Mouse (Mus musculus): ENCODE results near the gene Plppr3. TPM values are rescaled to one million over a fixed set of nuclear protein-coding genes. Genes with fewer than 3 reads are reported as not detected.
A peak's percentile ranks its signal among the peaks of the same experiment; 100 is the strongest.

Gene Plppr3
- not detected for total RNA-seq (2021)
- long read RNA-seq, experiment 1, partial matches to known transcripts: 0 of 1 reads
- long read RNA-seq, experiment 1, other reads (novel, unspliced or antisense): 1 of 1 reads
- long read RNA-seq, experiment 2, partial matches to known transcripts: 0 of 1 reads
- long read RNA-seq, experiment 2, other reads (novel, unspliced or antisense): 1 of 1 reads

DNA sequence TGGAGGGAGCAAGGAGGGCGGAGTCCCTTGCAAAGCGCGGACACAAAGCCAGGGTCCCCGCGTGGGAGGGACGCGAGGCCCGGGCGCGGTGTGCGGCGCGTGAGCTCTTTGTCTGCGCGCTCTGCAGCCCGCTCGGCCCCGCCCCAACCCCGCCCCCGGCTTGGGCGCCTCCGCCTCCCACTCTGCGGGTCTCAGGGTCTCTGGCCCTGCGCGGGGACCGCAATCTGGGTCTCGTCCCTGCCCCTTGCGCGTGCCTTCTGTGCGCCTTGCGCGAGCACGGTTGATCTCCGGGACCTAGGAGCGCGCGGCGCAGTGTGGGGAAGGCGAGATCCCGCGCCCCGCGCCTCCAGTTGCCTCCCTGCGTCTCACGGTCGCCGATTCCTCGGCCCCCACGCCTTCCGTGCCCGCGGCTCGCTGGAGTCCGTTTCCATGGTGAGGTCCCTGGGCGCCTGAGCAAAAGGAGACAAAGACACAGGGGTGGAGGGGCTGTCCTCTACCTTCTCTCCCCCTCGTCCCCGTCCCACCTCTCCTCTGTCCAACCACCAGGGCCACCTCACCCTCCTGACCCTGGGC is at the start of gene Plppr3, which contains the start of gene Prtn3:
Plppr3 (minus strand) TSS at position 345 of the 573 bp plus-strand sequence.
Prtn3 (plus strand) TSS at position 187 of the 573 bp plus-strand sequence.
- no peak for DNase-seq
- intact Hi-C loops (cut with DNase I): no loop called here

DNA sequence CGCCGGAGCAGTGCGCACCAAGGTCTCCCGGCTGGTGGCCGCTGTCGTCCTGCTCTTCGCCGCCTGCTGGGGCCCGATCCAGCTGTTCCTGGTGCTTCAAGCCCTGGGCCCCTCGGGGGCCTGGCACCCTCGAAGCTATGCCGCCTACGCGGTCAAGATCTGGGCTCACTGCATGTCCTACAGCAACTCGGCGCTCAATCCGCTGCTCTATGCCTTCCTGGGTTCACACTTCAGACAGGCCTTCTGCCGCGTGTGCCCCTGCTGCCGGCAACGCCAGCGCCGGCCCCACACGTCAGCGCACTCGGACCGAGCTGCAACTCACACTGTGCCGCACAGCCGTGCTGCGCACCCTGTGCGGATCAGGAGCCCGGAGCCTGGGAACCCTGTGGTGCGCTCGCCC is 47.1 kb upstream of the Plppr3 start:
- intact Hi-C loops (cut with DNase I): no loop called here
- DNase-seq: no peak

- intact Hi-C loops (cut with DNase I): no loop called here
- no peak for DNase-seq
Observed at GRCm38 (mm10) chr10:79920958-79921535, 46.6 kb upstream of the Plppr3 start, which contains the start of gene R3hdm4. Gene R3hdm4 (minus strand): TSS chr10:79921208.

DNA sequence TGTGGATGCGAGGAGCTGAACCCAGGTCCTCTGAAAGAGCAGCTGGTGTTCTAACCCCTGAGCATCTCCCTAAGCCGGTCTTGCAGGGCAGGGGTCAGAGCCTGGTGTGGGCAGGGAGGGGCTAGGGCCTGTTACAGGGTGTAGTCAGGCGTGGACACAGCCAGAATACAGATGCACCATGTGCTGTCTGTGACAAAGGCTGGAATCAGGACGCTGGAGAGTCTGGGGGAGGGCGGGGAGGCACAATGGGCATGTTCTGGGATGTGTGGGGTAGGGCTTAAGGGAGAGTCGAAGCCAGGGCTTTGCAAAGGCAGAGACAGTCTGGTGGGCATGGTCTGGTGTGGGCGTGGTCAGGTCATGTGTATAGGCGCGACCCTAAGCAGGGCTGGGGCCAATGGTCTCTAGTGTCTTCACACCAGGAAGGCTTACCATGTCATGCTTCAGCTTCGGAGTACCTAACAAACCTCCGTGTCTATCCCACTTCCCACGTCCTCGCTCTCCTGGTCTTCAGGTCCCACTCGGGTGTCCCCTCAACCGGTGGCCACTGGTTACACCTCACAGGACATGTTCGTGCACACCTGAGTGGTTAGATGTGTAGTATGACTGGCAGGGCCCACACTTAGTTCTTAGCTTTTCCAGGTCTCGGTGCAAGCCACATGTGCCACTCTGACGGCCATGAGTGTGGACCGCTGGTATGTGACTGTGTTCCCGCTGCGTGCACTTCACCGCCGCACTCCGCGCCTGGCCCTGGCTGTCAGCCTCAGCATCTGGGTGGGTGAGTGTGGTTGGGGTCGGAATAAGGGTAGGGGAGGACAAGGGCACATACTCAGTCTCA is 45.8 kb upstream of the Plppr3 start:
- no peak for DNase-seq
- intact Hi-C loops (cut with DNase I): no loop called here

DNA sequence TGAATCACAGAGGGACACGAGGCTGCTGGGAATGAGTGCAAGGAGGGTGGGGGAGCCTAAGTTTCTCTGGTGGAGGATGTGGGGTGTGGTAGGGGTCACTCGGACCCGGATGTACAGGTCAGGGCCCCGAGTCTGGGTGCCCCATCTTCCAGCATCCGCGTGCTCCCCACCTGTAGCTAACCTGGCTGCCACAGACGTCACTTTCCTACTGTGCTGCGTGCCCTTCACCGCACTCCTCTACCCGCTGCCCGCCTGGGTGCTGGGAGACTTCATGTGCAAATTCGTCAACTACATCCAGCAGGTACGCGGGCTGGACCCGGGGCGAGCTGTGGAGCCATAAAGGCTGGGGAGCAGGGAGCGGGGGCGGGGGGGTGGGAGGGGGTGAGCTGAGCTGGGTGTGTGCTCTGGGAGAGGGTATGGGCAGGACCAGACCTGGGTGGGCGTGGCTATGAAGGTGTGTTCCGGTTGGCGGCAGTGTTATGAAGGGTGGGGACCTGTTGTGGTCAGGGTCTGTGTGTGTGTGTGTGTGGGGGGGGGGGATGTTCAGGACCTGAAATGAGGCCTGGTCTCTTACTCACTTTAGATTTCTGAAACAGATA is 44.9 kb upstream of the Plppr3 start:
- DNase-seq: no peak
- intact Hi-C loops (cut with DNase I): no loop called here

GRCm38 (mm10) chr10:79918231-79919078 is 44.0 kb upstream of the Plppr3 start:
- no peak for DNase-seq

GRCm38 (mm10) chr10:79917532-79918100 is 43.2 kb upstream of the Plppr3 start:
- intact Hi-C loops (cut with DNase I): no loop called here
- no peak for DNase-seq

More at GRCm38 (mm10) chr10:79918231-79919078, 44.0 kb upstream of the Plppr3 start:
- intact Hi-C loops (cut with DNase I): no loop called here

GRCm38 (mm10) chr10:79916808-79917531 is 42.5 kb upstream of the Plppr3 start, which contains the start of gene Kiss1r:
Gene Kiss1r (plus strand): TSS chr10:79916971.
- DNase-seq: peak; percentile 82 to 84
- intact Hi-C loops (cut with DNase I): no loop called here

DNA sequence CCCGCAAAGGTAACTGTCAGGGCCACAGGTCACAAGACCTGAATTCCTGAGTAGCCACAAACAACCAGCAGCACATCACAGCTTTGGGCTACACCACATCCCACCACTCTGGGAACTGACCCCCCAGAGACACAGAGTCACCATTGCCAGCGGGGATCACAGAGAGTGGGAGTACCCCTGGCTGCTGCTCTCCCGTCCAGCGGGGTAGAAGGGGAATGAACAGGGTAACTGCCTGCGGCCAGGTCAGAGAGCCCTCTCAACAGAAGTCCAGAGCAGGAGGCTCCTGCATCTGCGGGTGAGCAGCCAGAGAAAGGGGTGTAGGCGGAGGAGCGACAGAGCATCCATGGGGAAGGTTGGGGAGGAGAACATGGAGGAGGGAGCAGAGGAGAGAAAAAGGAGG is 41.6 kb upstream of the Plppr3 start:
- no peak for DNase-seq
- intact Hi-C loops (cut with DNase I): no loop called here

DNA sequence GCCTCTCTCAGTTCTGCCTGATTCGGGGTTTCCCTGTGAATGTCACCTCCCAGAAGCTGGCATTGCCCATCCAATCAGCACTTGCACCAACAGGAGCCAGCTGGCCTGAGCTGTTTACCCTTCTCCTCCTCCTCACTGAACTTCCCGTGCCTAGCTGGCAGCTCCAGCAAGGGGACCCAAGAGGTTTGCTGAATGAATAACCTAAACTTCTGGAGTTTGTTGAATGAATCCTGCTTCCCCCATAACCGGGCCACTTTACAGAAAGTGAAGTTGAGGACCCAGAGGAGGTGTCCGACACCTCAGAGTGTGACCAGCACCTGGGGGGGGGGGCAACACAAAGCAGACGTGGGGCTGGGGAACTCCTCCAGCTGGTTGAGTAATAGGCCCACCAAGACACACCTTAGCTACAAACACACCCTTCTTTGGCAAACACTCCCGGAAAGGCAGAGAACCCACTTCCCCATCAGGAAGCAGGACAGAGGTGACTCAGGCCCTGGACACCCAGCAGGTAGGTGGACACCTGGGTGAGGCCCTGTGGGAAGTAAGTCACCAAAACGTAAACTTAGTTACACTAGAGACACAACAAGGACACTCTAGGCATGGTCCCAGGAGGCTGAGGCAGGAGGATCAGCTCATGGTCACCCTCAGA is 40.6 kb upstream of the Plppr3 start:
- DNase-seq: no peak
- intact Hi-C loops (cut with DNase I): no loop called here

DNA sequence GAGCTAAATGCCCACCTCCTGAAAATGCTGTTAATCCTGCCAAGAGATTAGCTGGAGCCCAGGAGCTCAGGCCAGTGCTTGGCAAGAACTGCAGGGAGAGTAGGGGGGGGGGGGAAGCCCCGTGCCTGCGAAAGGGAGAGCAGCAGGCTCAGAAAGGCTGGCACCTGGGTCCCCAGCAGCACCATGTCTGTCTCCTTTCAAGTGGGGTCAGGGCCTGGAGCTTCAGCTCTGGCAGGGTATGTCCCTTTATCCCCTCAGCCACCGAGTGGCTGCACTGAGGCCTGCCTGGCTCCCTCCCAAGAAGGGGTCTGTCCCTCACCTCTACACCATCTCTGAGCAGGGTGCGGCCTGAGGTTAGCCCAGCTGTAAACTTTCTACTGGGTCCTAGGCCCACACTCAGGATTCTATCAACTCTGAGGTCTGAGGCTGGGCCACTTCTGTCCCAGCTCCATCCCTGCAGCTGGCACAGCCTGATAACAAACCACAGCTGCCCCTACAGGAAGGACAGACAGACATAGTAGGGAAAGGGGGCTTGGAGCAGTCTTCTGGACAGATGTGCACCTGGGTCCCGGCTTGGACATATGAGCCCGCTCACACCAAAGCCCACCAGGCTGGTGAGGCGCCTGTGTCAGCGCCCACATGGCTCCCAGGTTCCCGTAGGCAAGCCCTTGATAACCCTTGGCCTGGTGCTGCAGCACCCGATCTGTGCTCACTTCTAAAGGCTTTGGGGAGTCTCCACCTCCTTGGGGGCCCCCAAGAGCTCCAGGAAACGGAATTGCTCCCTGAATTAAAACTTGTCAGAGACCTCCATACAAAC is 39.9 kb upstream of the Plppr3 start:
- intact Hi-C loops (cut with DNase I): no loop called here
- DNase-seq: no peak

DNA sequence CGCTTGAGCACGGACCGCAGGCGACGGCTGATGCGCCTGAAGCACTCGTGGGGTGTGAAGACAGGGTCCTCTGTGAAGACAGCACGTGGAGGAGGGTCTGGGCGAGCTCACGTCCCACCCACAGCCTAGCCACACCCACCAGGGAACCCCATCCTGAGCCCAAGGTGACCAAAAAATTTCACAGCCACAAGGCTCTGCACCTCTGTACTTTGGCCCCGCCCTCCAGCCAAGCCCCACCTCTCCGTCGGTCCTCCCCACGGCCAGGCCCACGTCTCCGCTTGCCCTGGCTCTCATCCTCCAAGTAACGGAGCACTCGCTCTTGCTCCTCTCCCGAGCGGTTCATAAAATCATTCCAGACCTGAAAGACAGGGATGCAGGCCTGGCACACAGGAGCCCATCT is 38.0 kb upstream of the Plppr3 start:
- intact Hi-C loops (cut with DNase I): no loop called here
- no peak for DNase-seq

GRCm38 (mm10) chr10:79910556-79910955 is 36.1 kb upstream of the Plppr3 start, which contains the start of gene Gm26602:
Gene Gm26602 (plus strand): TSS chr10:79910856.
- intact Hi-C loops (cut with DNase I): no loop called here
- DNase-seq: no peak

GRCm38 (mm10) chr10:79909092-79909922 is 34.9 kb upstream of the Plppr3 start:
- DNase-seq: no peak

GRCm38 (mm10) chr10:79908167-79909091 is 34.0 kb upstream of the Plppr3 start, which contains the start of gene Med16:
Gene Med16 (minus strand): TSS chr10:79908923.
- DNase-seq: peak; percentile 95 to 97
- intact Hi-C loops (cut with DNase I): no loop called here

More at GRCm38 (mm10) chr10:79909092-79909922, 34.9 kb upstream of the Plppr3 start:
- intact Hi-C loops (cut with DNase I): no loop called here
